Mouse (Mus musculus) E14TG2a.4 (cell line): ENCODE measurements around the gene Ptcd2.

Experiments
- CTCF ChIP-seq: conservative IDR thresholded peaks from 2 replicates; pipeline ENCODE4 v1.5.1; 2014; ENCODE audit warnings: low read length
- POU5F1 ChIP-seq: IDR thresholded peaks from 2 replicates; pipeline ENCODE4 v1.6.1; 2014; ENCODE audit warnings: low read length, borderline replicate concordance

DNA sequence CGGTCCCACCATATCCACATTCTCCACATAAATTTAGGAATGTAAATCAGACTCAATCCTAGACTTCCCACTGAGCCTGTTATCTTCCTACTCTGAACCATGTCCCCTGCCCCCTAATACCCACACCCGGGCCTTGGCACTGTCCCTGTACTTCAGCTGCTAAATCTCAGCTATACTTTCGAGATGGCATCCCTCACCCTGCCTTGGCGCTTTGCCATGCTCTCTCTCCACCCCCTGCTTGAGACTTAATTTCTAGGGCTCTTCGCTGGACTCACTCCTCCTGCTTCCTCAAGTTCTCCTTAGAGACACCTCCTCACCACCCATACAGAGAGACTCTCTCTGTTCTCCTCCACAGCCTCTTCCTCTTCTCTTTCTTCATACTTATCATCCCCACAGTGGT lies 44.6 kb downstream of the Ptcd2 start:
- TF ChIP-seq POU5F1: no peak
- TF ChIP-seq CTCF: no peak
